Mouse (Mus musculus): ENCODE results near the gene Ubl4b. TPM values are rescaled to one million over a fixed set of nuclear protein-coding genes. Genes with fewer than 3 reads are reported as not detected.

Ubl4b gene
- total RNA-seq, 2 experiments from 2014 or later = not detected

DNA sequence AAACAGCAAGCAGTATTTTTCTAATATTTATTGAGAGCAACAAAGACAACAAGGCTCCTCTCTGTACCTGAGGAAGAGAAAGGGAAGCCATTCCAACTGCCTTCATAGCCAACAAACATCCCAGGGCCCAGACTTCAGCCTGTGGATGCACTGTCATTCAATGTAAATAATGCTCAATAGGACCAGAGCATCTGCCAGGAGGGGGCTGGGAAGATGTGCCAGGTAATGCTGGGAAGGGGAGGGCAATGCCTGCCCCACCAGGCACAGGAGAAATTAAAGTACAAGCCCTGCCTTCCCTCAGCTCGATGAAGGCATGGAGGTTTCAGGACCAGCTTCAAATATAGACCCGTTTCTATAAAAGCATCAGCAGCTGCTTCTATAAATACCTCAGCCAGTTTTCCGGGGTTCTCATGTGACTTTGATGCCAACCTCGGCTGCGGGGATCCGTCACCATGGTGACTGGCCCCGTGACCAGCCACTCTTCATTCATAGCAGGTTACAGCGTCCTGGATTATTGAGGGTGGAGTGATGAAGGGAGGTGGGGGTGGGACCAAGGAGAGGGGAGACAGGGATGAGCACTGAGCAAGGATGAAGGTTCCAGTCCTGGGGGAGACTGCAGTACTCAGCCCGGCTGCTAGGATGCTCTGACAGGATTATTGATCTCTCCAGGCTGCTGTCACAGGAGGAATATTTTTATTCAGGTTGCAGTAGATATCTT, 26.3 kb downstream of the Ubl4b start:
- peak; percentile 71 to 84 for DNase-seq (ENCODE audit: low spot score in 2 of 2)

DNA sequence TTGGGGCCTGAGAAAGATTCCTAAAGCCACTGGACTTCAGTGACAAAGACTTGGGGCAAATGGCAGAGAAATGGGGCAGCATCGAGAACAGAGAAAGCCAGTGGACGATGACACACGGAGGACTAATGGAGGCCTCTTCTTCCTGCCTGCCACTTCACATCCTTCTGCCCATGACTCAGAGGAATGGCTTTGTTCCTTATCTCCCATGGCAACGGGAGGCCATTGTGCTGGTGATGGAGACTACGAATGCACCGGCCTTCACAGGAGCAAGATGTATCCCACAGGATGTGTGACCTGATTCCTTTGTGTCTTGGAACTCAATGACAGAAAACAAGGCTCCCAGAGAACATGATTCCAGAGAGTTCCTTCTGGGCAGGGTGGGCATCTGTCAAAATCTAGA, 30.3 kb downstream of the Ubl4b start:
- no peak for DNase-seq (ENCODE audit: low spot score in 2 of 2)

DNA sequence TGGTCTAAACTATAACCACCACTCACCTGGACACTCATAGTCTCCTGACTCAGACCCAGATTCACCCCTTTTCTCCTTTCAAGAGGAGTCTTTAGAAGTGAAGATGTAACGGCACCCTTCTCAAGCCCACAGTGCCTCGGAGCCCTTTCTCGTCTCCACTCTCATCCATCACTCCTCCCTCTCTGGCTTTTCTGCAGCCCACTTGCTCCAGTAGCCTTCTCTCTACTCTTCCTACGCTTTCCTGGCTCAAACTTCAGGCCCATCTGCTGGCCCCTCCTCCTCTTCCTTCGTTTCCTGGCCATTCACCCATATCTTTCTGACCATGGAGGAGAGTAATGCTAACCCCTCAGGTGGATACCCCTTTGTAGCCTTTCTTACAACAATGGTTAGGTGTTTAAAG, 33.9 kb downstream of the Ubl4b start:
- DNase-seq (ENCODE audit: low spot score in 2 of 2) = no peak

DNA sequence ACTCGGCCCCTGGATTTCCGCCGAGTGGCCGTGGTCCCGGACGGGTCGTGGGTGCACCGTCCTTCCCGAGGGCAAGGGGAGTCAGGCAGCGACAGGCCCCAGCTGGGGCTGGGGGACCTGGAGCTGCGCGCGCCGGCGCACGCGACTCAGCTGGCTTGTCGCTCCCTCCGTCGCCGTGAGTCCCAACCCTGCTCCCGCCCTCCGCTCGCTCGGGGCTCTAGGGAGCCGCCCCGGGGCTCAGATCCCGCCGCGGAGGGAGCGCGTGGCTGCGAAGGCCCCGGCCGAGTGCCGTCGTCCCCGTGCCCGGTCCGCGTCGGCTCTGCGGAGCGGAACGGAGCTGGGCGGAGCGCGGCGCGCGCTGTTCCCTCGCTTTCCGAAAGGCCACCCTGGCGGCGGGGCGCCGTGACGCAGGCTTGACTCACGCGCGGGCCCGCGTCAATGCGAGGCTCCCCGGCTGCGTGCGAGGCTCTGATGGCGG, 37.2 kb downstream of the Ubl4b start, which contains the start of gene Slc6a17:
TSS of gene Slc6a17 (minus strand) at position 388 of the 478 bp plus-strand sequence.
- peak; percentile 76 to 77 for DNase-seq (ENCODE audit: low spot score in 2 of 2)

DNA sequence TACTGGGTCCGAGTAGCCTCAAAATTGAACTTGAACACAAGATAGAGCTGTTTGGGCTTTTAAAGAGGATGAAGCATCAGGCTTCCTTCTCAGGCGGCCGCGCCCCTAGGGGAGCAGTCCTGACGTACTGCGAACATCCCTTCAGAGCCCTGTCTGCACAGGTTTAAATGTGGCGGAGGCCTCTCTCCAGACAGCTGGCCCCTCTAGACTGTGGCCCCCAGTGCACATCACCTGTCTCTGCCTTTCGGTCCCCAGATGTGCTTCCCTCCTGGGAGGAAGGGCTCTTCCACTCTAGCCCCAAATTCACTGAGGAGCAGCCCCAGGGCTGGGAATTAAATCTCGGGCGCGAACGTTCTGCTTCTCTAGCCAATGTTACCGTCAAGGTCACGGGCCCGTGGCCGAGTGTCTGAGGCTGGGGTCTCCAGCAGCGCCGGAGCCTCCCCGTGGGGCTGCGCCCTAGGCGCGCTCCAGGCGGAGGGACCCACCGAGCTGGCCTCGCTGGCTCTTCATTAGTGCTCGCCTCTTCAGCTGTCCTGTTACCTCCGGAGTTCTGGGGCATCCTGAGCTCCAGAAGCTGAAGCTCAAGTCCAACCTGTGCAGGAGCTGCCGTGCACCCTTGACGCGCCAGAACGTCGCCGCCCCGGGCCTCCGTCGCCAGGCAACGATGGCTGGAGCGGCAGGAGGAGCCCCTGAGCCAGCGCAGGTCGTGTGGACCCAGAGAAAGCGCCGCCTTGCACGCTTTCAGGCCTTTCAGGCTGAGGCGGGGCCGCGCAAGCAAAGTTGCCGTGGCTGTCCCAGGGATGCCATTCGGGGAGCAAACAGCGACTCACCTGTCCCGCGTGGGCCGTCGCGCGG, 37.9 kb downstream of the Ubl4b start:
- DNase-seq (ENCODE audit: low spot score in 2 of 2) = no peak

DNA sequence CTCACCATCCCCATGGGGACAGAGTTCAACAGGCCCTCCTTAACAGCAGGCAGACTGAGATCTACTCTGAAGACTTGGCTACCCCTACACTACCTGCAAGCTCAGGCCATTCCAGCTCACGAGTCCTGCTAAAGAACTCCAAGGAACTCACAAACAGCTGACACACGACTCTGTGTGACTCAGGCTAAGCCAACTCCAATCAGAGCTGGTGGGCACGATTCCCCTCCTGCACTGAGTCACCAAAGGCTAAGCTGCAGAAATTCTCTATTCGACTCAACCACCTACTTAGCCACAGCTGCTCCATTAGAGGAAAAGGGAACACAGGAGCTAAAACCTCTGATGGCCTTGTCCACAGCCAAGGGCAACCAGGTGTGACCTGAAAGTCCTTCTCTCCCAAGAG, 38.9 kb downstream of the Ubl4b start:
- DNase-seq (ENCODE audit: low spot score in 2 of 2) = no peak

DNA sequence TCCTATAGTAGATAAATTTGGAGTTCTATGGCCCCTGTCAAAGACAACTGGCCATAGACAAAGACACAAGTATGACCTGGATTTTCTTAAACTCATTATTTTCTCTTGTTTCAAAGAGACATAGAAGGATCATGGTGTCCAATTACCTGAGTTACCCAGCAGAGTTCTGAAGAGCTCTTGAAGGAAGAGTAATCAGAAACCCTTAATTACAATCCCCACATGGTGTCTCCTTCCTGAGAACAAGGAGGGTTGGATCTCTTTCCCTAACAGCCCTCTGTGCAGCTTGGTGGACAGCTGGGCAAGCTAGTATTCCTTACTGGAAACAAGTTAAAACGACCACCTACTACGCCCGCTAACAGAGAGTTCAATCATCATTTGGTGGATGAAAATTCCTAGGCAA, 43.5 kb downstream of the Ubl4b start:
- DNase-seq (ENCODE audit: low spot score in 2 of 2) = no peak

DNA sequence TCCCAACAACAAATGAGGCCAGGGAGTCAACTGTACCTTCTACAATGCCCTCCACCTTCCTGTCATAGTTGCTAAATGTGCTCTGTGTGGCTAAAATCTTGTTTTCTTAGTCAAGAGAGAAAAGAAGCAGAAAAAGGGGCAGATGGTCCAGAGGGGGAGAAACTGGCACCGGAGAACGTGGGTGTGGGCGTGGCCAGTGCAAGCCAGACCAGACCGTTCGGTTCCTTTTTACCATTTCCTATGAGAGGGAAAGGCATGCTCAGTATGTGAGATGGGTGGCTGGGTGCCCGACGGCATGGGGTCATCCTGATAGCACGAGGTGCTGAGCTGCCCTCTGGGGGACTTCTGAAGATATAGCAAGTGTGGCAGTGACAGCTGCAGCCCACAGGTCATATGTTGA, 46.2 kb downstream of the Ubl4b start:
- DNase-seq (ENCODE audit: low spot score in 2 of 2) = no peak

DNA sequence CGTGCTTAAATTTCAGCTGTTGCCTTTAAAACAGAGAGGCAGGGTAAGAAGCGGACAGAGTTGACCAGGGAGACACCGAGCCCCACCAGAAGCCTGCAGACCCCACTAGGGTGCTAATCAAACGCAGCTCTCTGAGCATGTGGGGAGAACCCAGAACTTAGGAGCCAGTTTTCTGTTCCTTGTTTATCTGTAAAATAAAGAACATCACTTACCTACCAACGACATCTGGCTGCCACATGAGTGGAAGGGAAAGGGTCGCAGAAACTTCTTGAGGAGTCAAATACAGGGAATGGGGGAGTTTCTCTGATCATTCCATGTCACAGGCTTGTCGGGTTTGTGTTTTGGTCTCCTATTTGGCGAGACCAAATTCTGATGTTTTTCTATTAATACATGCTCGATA, 46.9 kb downstream of the Ubl4b start:
- DNase-seq (ENCODE audit: low spot score in 2 of 2) = no peak

DNA sequence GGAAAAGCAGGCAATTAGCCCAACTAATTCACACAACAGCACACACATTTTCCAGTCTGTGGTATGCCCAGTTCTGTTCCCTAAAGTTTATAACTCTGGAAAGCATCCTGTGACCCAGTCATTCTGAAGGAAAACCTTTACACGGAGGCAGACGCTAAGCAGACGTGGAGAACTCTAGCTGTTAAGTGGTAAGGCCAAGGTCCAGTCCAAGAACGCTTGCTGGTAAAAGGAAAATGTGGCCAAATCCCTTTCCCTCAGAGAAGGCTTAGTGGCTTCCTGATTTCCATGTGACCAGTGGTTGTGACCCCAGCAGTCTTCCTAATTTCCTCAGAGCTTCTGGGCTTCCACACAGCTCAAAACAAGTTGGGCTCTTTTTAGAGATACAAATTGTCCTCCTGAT, 48.3 kb downstream of the Ubl4b start:
- no peak for DNase-seq (ENCODE audit: low spot score in 2 of 2)

DNA sequence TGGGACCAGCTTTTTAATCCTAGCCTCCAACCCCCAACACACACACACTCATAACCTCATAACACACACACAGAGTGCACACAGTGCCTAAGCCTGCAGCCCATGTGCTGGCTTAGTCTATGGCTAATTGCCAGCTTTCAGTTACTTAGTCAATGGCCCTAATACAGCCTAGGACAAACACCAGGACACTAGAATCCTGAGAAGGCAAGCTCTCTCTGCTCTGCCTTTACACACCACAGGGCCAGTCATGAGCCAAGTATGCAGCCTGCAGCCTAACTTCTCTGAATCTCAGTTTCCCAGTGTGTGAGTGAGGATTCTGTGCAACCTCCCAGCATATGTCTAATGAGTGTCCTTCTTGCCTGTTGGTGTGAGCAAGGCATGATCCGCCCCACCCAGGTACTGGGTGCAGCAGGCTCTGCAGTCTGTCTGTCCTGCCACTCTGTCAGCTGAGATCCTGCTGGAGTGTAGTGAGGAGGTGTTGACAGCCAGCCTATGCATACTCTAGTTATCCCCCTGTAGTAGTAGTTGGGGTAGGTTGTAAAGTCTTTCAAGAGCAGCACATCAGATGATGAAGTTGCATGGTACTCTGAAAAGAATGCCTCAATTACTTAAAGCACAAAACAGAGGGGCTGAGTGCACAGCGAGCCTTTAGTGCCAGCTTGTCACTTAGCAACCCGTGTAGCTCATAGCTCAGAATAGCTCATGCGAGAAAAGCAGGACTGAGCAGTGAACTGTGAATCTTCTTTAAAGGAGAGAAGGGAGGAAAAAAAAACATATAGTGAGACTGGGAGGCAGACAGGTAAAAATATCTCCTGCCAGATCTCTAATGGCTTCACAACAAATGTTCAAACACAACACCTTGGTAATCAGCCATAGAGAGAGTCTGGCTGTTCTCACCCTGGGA, 49.2 kb downstream of the Ubl4b start:
- peak in 1 of 2 experiments; percentile 64 for DNase-seq (ENCODE audit: low spot score in 2 of 2)

DNA sequence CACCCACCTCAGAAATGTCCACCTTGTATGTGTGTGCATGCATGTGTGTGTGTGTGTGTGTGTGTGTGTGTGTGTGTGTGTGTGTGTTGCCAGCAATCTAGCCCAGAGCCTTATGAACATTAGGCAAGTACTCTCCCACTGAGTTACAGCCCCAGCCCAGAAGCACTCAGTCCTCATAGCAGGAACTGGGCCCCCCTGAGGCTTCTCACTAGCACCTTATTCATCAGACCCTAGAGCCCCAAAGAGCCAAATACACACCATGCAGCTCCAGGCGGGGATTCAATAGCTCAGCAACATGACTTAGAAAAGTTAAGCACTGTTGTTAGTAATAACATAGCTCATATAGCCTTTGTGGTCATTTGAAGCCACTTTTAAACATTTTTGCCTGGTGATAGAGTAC, 50.3 kb downstream of the Ubl4b start:
- DNase-seq (ENCODE audit: low spot score in 2 of 2) = no peak

DNA sequence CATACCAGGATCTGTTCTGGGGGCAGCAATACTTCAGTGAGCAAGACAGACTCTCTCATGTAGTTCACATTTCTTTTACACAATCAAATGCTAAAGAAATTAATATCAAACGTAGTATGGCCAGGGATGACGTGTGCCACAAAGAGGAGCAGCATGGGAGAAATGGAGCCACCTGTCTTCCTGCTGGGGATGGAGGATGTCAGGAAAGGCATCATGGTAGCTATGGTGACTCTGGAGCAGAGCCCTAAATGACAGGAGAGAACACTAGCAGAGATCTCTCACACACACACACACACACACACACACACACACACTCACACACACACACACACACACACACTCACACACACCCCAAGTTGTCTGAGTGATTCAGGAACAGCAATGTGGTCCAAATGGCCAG, 51.2 kb downstream of the Ubl4b start:
- DNase-seq (ENCODE audit: low spot score in 2 of 2) = no peak

Other genes with a start within 250 kb of the Ubl4b start
- 10 to 100 TPM; 23.8 to 24.9 TPM for gene Rbm15, start 221.4 kb downstream of the Ubl4b start, total RNA-seq (2021)
- 10 to 100 TPM; 33.1 to 35.8 TPM for gene Kcnc4, start 95.5 kb downstream of the Ubl4b start, total RNA-seq (2021)
- gene Slc6a17, start 37.1 kb downstream of the Ubl4b start, total RNA-seq (2021) = 100 to 1,000 TPM; 281 to 304 TPM
- under 1 TPM; 0.69 to 0.85 TPM for gene Alx3, start 40.0 kb upstream of the Ubl4b start, total RNA-seq (2021)
- not detected for gene Gm10961, start 76.2 kb upstream of the Ubl4b start, total RNA-seq (2021)
- 10 to 100 TPM; 76.7 to 77.6 TPM for gene Strip1, start 76.6 kb upstream of the Ubl4b start, total RNA-seq (2021)
- gene Ahcyl1, start 141.5 kb upstream of the Ubl4b start, total RNA-seq (2021) = 100 to 1,000 TPM; 331 to 365 TPM
- 10 to 100 TPM; 11.9 to 13.3 TPM for gene Csf1, start 205.4 kb upstream of the Ubl4b start, total RNA-seq (2021)

Data from layer of hippocampus, postnatal 14 days (tissue).